Mouse (Mus musculus): ENCODE data around the gene Tmem156. TPM values are rescaled to one million over a fixed set of nuclear protein-coding genes. Genes with fewer than 3 reads are reported as not detected.

Gene Tmem156
- polyA plus RNA-seq (2014; fragmentation: Nextera tagmentation; extraction: Ambion mirVana): 0.15 TPM in 1 of 2 replicates, not detected in the other

- H3K36me3 ChIP-seq (ENCODE audit: control insufficient read depth, insufficient read depth, low read length): no peaks in the 10 kb centered on the region
- H3K9me3 ChIP-seq (replicated peaks; ENCODE audit: control insufficient read depth, low read length): no peaks in the 10 kb centered on the region
- H3K27ac ChIP-seq (ENCODE audit: low read depth, low read length): no peak within 1 kb of the TSS
- H3K4me1 ChIP-seq (ENCODE audit: control insufficient read depth, insufficient read depth, low read length): no peaks in the 10 kb centered on the region
- 70% methylated on average over 5 of the region's 5 CpGs for WGBS (ENCODE audit: insufficient replicate concordance)
- H3K4me3 ChIP-seq (ENCODE audit: low read depth, low read length): no peak within 1 kb of the TSS
- no peak for ATAC-seq (replicated peaks; ENCODE audit: insufficient number of reproducible peaks, low FRiP score, low TSS enrichment)
- H3K9ac ChIP-seq (ENCODE audit: low read depth, low read length): no peak within 1 kb of the TSS
- no peaks in the 10 kb centered on the region for H3K27me3 ChIP-seq (ENCODE audit: control insufficient read depth, insufficient read depth, low read length)
- H3K4me2 ChIP-seq: no peak within 1 kb of the TSS
Measured at GRCm38 (mm10) chr5:65091921-65092320, at the start of gene Tmem156. Gene Tmem156 (minus strand): TSS chr5:65092132.

GRCm38 (mm10) chr5:65141242-65141641 is 49.3 kb upstream of the Tmem156 start:
- H3K9me3 ChIP-seq (replicated peaks; ENCODE audit: control insufficient read depth, low read length): no peaks in the 10 kb centered on the region
- no peaks in the 10 kb centered on the region for H3K4me1 ChIP-seq (ENCODE audit: control insufficient read depth, insufficient read depth, low read length)
- no peak for ATAC-seq (replicated peaks; ENCODE audit: insufficient number of reproducible peaks, low FRiP score, low TSS enrichment)
- H3K36me3 ChIP-seq (ENCODE audit: control insufficient read depth, insufficient read depth, low read length): peaks cover 4% of the 10 kb centered on the region
- no peak overlapping the region for H3K9ac ChIP-seq (ENCODE audit: low read depth, low read length)
- H3K27ac ChIP-seq (ENCODE audit: low read depth, low read length): no peak overlapping the region
- no peak overlapping the region for H3K4me3 ChIP-seq (ENCODE audit: low read depth, low read length)
- no peaks in the 10 kb centered on the region for H3K27me3 ChIP-seq (ENCODE audit: control insufficient read depth, insufficient read depth, low read length)
- H3K4me2 ChIP-seq: no peak overlapping the region
- 86% methylated on average over 8 of the region's 8 CpGs for WGBS (ENCODE audit: insufficient replicate concordance)

GRCm38 (mm10) chr5:65137073-65137472 is 45.1 kb upstream of the Tmem156 start:
- 75% methylated on average over 6 of the region's 6 CpGs for WGBS (ENCODE audit: insufficient replicate concordance)
- no peak overlapping the region for H3K27ac ChIP-seq (ENCODE audit: low read depth, low read length)

GRCm38 (mm10) chr5:65136159-65136558 is 44.2 kb upstream of the Tmem156 start:
- H3K27me3 ChIP-seq (ENCODE audit: control insufficient read depth, insufficient read depth, low read length): no peaks in the 10 kb centered on the region
- no peaks in the 10 kb centered on the region for H3K36me3 ChIP-seq (ENCODE audit: control insufficient read depth, insufficient read depth, low read length)
- H3K9ac ChIP-seq (ENCODE audit: low read depth, low read length): no peak overlapping the region
- H3K4me3 ChIP-seq (ENCODE audit: low read depth, low read length): no peak overlapping the region
- ATAC-seq (replicated peaks; ENCODE audit: insufficient number of reproducible peaks, low FRiP score, low TSS enrichment): no peak
- no peak overlapping the region for H3K27ac ChIP-seq (ENCODE audit: low read depth, low read length)
- H3K4me2 ChIP-seq: no peak overlapping the region
- no peaks in the 10 kb centered on the region for H3K9me3 ChIP-seq (replicated peaks; ENCODE audit: control insufficient read depth, low read length)
- H3K4me1 ChIP-seq (ENCODE audit: control insufficient read depth, insufficient read depth, low read length): no peaks in the 10 kb centered on the region
- WGBS (ENCODE audit: insufficient replicate concordance): 73% methylated on average over 7 of the region's 7 CpGs

More at GRCm38 (mm10) chr5:65137073-65137472, 45.1 kb upstream of the Tmem156 start:
- Histone ChIP-seq H3K9ac (ENCODE audit: low read depth, low read length) (no peak overlapping the region), H3K36me3 (ENCODE audit: control insufficient read depth, insufficient read depth, low read length) (peaks cover 4% of the 10 kb centered on the region), H3K27me3 (ENCODE audit: control insufficient read depth, insufficient read depth, low read length) (no peaks in the 10 kb centered on the region), H3K4me3 (ENCODE audit: low read depth, low read length) (no peak overlapping the region), H3K4me1 (ENCODE audit: control insufficient read depth, insufficient read depth, low read length) (no peaks in the 10 kb centered on the region), H3K9me3 (replicated peaks; ENCODE audit: control insufficient read depth, low read length) (no peaks in the 10 kb centered on the region), H3K4me2 (no peak overlapping the region)
- ATAC-seq (replicated peaks; ENCODE audit: insufficient number of reproducible peaks, low FRiP score, low TSS enrichment): no peak

DNA sequence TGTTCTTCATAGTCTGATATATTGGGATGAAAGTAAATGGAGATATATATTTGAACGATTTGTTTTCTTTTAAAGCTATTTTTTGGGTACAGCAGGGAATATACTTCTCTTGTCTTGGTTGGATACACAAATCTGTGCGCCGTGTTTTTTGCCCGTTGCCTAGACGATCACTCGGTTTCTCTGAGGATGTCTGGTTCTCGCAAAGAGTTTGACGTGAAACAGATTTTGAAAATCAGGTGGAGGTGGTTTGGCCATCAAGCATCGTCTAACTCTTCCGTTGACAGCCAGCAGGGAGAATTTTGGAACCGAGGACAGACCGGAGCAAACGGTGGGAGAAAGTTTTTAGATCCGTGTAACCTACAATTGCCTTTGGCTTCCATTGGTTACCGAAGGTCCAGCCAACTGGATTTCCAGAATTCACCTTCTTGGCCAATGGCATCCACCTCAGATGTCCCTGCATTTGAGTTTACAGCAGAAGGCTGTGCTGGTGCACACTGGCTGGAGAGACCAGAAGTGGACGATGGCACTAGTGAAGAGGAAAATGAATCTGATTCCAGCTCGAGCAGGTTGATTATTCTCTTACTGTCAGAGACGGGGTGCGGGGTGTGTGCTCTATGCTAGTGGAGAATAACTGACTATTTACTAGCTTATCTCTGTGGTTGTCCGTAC is 39.4 kb upstream of the Tmem156 start:
- 31% methylated on average over 20 of the region's 20 CpGs for WGBS (ENCODE audit: insufficient replicate concordance)
- no peaks in the 10 kb centered on the region for H3K9me3 ChIP-seq (replicated peaks; ENCODE audit: control insufficient read depth, low read length)
- H3K36me3 ChIP-seq (ENCODE audit: control insufficient read depth, insufficient read depth, low read length): no peaks in the 10 kb centered on the region
- ATAC-seq (replicated peaks; ENCODE audit: insufficient number of reproducible peaks, low FRiP score, low TSS enrichment): no peak
- H3K4me3 ChIP-seq (ENCODE audit: low read depth, low read length): peak overlapping the region; percentile 36
- H3K27me3 ChIP-seq (ENCODE audit: control insufficient read depth, insufficient read depth, low read length): no peaks in the 10 kb centered on the region
- H3K4me2 ChIP-seq: peak overlapping the region; percentile 64
- H3K4me1 ChIP-seq (ENCODE audit: control insufficient read depth, insufficient read depth, low read length): no peaks in the 10 kb centered on the region
- peak overlapping the region; percentile 8; the same call in 1 of the 2 replicates for H3K9ac ChIP-seq (ENCODE audit: low read depth, low read length)
- H3K27ac ChIP-seq (ENCODE audit: low read depth, low read length): no peak overlapping the region

- 11% methylated on average over 12 of the region's 12 CpGs for WGBS (ENCODE audit: insufficient replicate concordance)
- Histone ChIP-seq H3K27ac (ENCODE audit: low read depth, low read length) (no peak overlapping the region), H3K4me1 (ENCODE audit: control insufficient read depth, insufficient read depth, low read length) (no peaks in the 10 kb centered on the region), H3K27me3 (ENCODE audit: control insufficient read depth, insufficient read depth, low read length) (no peaks in the 10 kb centered on the region), H3K9ac (ENCODE audit: low read depth, low read length) (no peak overlapping the region; the same call in 1 of the 2 replicates), H3K4me2 (peak overlapping the region; percentile 64), H3K9me3 (replicated peaks; ENCODE audit: control insufficient read depth, low read length) (no peaks in the 10 kb centered on the region), H3K4me3 (ENCODE audit: low read depth, low read length) (peak overlapping the region; percentile 36), H3K36me3 (ENCODE audit: control insufficient read depth, insufficient read depth, low read length) (no peaks in the 10 kb centered on the region)
- ATAC-seq (replicated peaks; ENCODE audit: insufficient number of reproducible peaks, low FRiP score, low TSS enrichment): no peak
Measured at GRCm38 (mm10) chr5:65130528-65131210, 38.7 kb upstream of the Tmem156 start.

DNA sequence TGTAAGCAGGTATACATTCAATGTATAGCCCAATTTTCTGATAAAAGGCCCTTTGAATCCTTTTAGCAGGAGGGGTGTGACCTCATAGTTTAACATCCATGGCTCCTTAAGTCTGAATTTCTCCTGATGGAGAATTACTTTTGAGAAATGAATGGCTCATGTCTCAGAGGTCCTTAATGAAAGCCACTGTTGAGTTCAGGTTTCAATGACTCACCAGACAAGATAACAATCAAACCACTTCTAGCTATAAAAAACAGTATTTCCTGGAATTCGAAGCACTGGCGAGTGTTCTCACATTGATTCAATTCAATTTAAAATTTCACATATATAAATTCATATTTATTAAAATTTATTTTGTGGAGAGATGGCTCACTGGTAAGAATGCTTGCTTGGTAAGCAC is 36.5 kb upstream of the Tmem156 start:
- no peaks in the 10 kb centered on the region for H3K9me3 ChIP-seq (replicated peaks; ENCODE audit: control insufficient read depth, low read length)
- H3K27ac ChIP-seq (ENCODE audit: low read depth, low read length): no peak overlapping the region
- no peaks in the 10 kb centered on the region for H3K36me3 ChIP-seq (ENCODE audit: control insufficient read depth, insufficient read depth, low read length)
- no peaks in the 10 kb centered on the region for H3K4me1 ChIP-seq (ENCODE audit: control insufficient read depth, insufficient read depth, low read length)
- WGBS (ENCODE audit: insufficient replicate concordance): 72% methylated on average over 2 of the region's 2 CpGs
- H3K27me3 ChIP-seq (ENCODE audit: control insufficient read depth, insufficient read depth, low read length): no peaks in the 10 kb centered on the region
- no peak overlapping the region for H3K4me2 ChIP-seq
- ATAC-seq (replicated peaks; ENCODE audit: insufficient number of reproducible peaks, low FRiP score, low TSS enrichment): no peak
- no peak overlapping the region for H3K4me3 ChIP-seq (ENCODE audit: low read depth, low read length)
- H3K9ac ChIP-seq (ENCODE audit: low read depth, low read length): no peak overlapping the region

DNA sequence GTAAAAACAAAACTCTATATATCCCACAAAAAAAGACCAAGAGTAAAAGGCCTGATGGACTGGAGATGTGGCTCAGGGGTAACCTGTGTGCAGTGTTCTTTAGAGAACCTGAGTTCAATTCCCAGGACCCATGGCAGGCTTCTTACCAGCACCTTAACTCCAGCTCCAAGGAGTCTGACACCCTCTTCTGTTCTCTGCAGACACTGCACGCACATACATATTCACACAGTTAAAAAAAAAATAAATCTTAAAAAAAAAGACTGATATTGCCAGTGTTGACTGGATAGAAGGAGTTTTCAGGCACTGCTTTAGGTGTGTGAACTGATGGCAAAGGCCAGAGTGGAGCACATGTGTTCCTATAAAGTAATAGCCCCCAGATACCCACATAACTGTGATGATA is 34.2 kb upstream of the Tmem156 start:
- no peak overlapping the region for H3K27ac ChIP-seq (ENCODE audit: low read depth, low read length)
- H3K9ac ChIP-seq (ENCODE audit: low read depth, low read length): no peak overlapping the region
- no peaks in the 10 kb centered on the region for H3K9me3 ChIP-seq (replicated peaks; ENCODE audit: control insufficient read depth, low read length)
- no peak for ATAC-seq (replicated peaks; ENCODE audit: insufficient number of reproducible peaks, low FRiP score, low TSS enrichment)
- 0 out of 2 replicates have a peak, but pooled peaks cover 2% of the 10 kb centered on the region for H3K4me1 ChIP-seq (ENCODE audit: control insufficient read depth, insufficient read depth, low read length)
- H3K4me3 ChIP-seq (ENCODE audit: low read depth, low read length): no peak overlapping the region
- H3K36me3 ChIP-seq (ENCODE audit: control insufficient read depth, insufficient read depth, low read length): no peaks in the 10 kb centered on the region
- H3K4me2 ChIP-seq: no peak overlapping the region
- H3K27me3 ChIP-seq (ENCODE audit: control insufficient read depth, insufficient read depth, low read length): no peaks in the 10 kb centered on the region
- WGBS (ENCODE audit: insufficient replicate concordance): 84% methylated on average over 1 of the region's 1 CpGs
